Mouse (Mus musculus) testis, adult 2 months (tissue): Measurements from ENCODE around the gene Cep164.

ENCODE experiments used
- CTCF ChIP-seq: fragments of 200-500 bp; IDR thresholded peaks from 2 replicates; pipeline ENCODE4 v1.5.1; 2012; ENCODE audit warnings: low read depth, mild to moderate bottlenecking, inconsistent platforms, low read length, moderate library complexity; ENCODE audit not compliant: control insufficient read depth, insufficient read depth, insufficient replicate concordance
- POLR2A ChIP-seq: fragments of 200-500 bp; IDR thresholded peaks from 2 replicates; pipeline ENCODE4 v1.6.1; 2012; ENCODE audit warnings: low read depth, mild to moderate bottlenecking, inconsistent platforms, low read length, moderate library complexity; ENCODE audit not compliant: control insufficient read depth

GRCm38 (mm10) chr9:45818406-45819011 is 10.0 kb downstream of the Cep164 start:
- TF ChIP-seq CTCF (no peak), POLR2A (no peak)
